Comparison of ENCODE assay signal across 14 mouse cellular contexts in the genomic region with DNA sequence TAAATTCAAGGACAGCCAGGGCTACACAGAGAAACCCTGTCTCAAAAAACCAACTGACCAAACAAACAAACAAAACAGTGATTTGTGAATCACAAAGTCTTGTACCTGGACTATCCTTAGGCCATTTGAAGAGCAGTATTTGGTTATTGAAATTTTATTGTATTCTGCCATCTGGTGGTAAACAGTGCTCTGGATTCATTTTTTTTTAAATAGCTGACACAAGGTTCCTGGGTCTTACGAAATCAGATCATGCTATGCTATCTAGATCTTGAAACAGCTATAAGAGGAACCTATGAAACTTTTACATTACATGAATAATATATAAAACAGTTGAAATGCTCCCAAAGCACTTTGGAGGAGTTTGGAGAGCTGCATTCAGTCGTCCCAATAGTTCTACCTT. TPM values are rescaled to one million over a fixed set of nuclear protein-coding genes. Genes with fewer than 3 reads are reported as not detected.
DNase-seq lines count a peak whose midpoint lies in the region; ATAC-seq and TF ChIP-seq lines count a peak whose summit lies in the region.
"Had no signal": no experiment of that assay in that cellular context is flagged by ENCODE, and none has a peak within 500 bp of the region (broad histone marks: within the 10 kb centered on the region; RNA-seq: fewer than 3 reads in every experiment).

No protein-coding gene starts in this region.

- WGBS in forebrain, embryonic 14.5 days: 72% methylated on average over 2 of the region's 2 CpGs
- 65% methylated on average over 2 of the region's 2 CpGs for WGBS in forebrain, embryonic 16.5 days
- 59% methylated on average over 2 of the region's 2 CpGs for WGBS in lung, embryonic 14.5 days
- WGBS in forebrain, embryonic 10.5 days: 79% methylated on average over 2 of the region's 2 CpGs

- H3K4me3 ChIP-seq in forebrain, embryonic 14.5 days (ENCODE audit: low read depth, low read length): no peak overlapping the region
- no peak overlapping the region for H3K4me3 ChIP-seq in forebrain, embryonic 16.5 days (replicated peaks; ENCODE audit: low read length)
- no peak overlapping the region for H3K4me3 ChIP-seq in lung, embryonic 14.5 days (ENCODE audit: low read depth, low read length)
- H3K4me3 ChIP-seq in forebrain, embryonic 10.5 days: no peak overlapping the region
- H3K4me3 ChIP-seq: embryonic facial prominence, embryonic 12.5 days had no signal

- DNase-seq in forebrain, embryonic 14.5 days (ENCODE audit: low spot score): peak; percentile 33
- DNase-seq in lung, embryonic 14.5 days: peak; percentile 74
- no peak for DNase-seq in lung, postnatal 14 days
- peak; percentile 76 for DNase-seq in NIH3T3 (ENCODE audit: low read depth)
- DNase-seq in gastrocnemius, postnatal 4 days (ENCODE audit: low spot score in 2 of 2): no peak
- DNase-seq in forebrain, embryonic 10.5 days (ENCODE audit: extremely low spot score, low spot score): no peak

- no peaks in the 10 kb centered on the region for H3K9me3 ChIP-seq in forebrain, embryonic 14.5 days (replicated peaks; ENCODE audit: control insufficient read depth, low read length)
- no peaks in the 10 kb centered on the region for H3K9me3 ChIP-seq in forebrain, embryonic 16.5 days (ENCODE audit: control insufficient read depth, low read length)
- H3K9me3 ChIP-seq in lung, embryonic 14.5 days (ENCODE audit: low read depth, low read length): no peaks in the 10 kb centered on the region
- H3K9me3 ChIP-seq in forebrain, embryonic 10.5 days: no peaks in the 10 kb centered on the region; the same call in 1 of the 2 replicates
- H3K9me3 ChIP-seq: embryonic facial prominence, embryonic 12.5 days had no signal

- TF ChIP-seq CTCF in lung, embryonic 14.5 days (IDR thresholded peaks at IDR 0.05; ENCODE audit: low read depth): peak; percentile 55

- H3K9ac ChIP-seq in forebrain, embryonic 14.5 days (ENCODE audit: low read length): no peak overlapping the region
- H3K9ac ChIP-seq in forebrain, embryonic 16.5 days (replicated peaks; ENCODE audit: low read depth, low read length): no peak overlapping the region
- no peak overlapping the region for H3K9ac ChIP-seq in lung, embryonic 14.5 days
- H3K9ac ChIP-seq: embryonic facial prominence, embryonic 12.5 days had no signal

- no peak overlapping the region for H3K4me2 ChIP-seq in forebrain, embryonic 14.5 days (ENCODE audit: low read length)
- no peak overlapping the region for H3K4me2 ChIP-seq in forebrain, embryonic 16.5 days (ENCODE audit: low read length)
- no peak overlapping the region for H3K4me2 ChIP-seq in lung, embryonic 14.5 days
- H3K4me2 ChIP-seq: embryonic facial prominence, embryonic 12.5 days had no signal

- H3K36me3 ChIP-seq in forebrain, embryonic 14.5 days (ENCODE audit: control insufficient read depth, insufficient read depth, low read length): no peaks in the 10 kb centered on the region
- no peaks in the 10 kb centered on the region for H3K36me3 ChIP-seq in forebrain, embryonic 16.5 days (ENCODE audit: control insufficient read depth, insufficient read depth)
- no peaks in the 10 kb centered on the region for H3K36me3 ChIP-seq in lung, embryonic 14.5 days (ENCODE audit: insufficient read depth)
- H3K36me3 ChIP-seq in forebrain, embryonic 10.5 days (replicated peaks): no peaks in the 10 kb centered on the region
- H3K36me3 ChIP-seq: embryonic facial prominence, embryonic 12.5 days had no signal

- ATAC-seq in forebrain, embryonic 14.5 days: no peak
- ATAC-seq in forebrain, embryonic 16.5 days: no peak
- ATAC-seq in lung, embryonic 14.5 days (ENCODE audit: insufficient read depth): no peak
- ATAC-seq in megakaryocyte progenitor cell, adult 5-6 weeks (replicated peaks; ENCODE audit: poor library complexity): peak; percentile 68

- no peaks in the 10 kb centered on the region for H3K27me3 ChIP-seq in forebrain, embryonic 14.5 days (replicated peaks; ENCODE audit: control insufficient read depth, insufficient read depth, low read length)
- H3K27me3 ChIP-seq in forebrain, embryonic 16.5 days (replicated peaks; ENCODE audit: control insufficient read depth, insufficient read depth, low read length): no peaks in the 10 kb centered on the region
- no peaks in the 10 kb centered on the region for H3K27me3 ChIP-seq in lung, embryonic 14.5 days (ENCODE audit: insufficient read depth, low read length)
- H3K27me3 ChIP-seq in forebrain, embryonic 10.5 days (ENCODE audit: poor library complexity, severe bottlenecking): no peaks in the 10 kb centered on the region
- H3K27me3 ChIP-seq: embryonic facial prominence, embryonic 12.5 days had no signal

- H3K27ac ChIP-seq in forebrain, embryonic 14.5 days (ENCODE audit: low read depth, low read length): no peak overlapping the region
- no peak overlapping the region for H3K27ac ChIP-seq in forebrain, embryonic 16.5 days (ENCODE audit: low read length)
- H3K27ac ChIP-seq in lung, embryonic 14.5 days (ENCODE audit: low read depth): no peak overlapping the region
- no peak overlapping the region for H3K27ac ChIP-seq in forebrain, embryonic 10.5 days
- H3K27ac ChIP-seq: embryonic facial prominence, embryonic 12.5 days had no signal

- no peaks in the 10 kb centered on the region for H3K4me1 ChIP-seq in forebrain, embryonic 14.5 days (ENCODE audit: control insufficient read depth, insufficient read depth, low read length)
- no peaks in the 10 kb centered on the region for H3K4me1 ChIP-seq in forebrain, embryonic 16.5 days (replicated peaks; ENCODE audit: control insufficient read depth, insufficient read depth, low read length)
- no peaks in the 10 kb centered on the region for H3K4me1 ChIP-seq in lung, embryonic 14.5 days (ENCODE audit: insufficient read depth)
- no peaks in the 10 kb centered on the region for H3K4me1 ChIP-seq in forebrain, embryonic 10.5 days
- H3K4me1 ChIP-seq: embryonic facial prominence, embryonic 12.5 days had no signal

RNA-seq across cellular contexts. Expression of a gene that starts 43.1 kb away (rescaled TPM):
- not detected in 2 replicates for polyA plus RNA-seq in forebrain, embryonic 14.5 days (2014; fragmentation: Nextera tagmentation; extraction: Ambion mirVana)
- polyA plus RNA-seq in forebrain, embryonic 16.5 days (2015; fragmentation: Nextera tagmentation; extraction: Ambion mirVana): not detected in 2 replicates
- polyA plus RNA-seq in lung, embryonic 14.5 days (2014; fragmentation: Nextera tagmentation; extraction: Ambion mirVana): 0.18 and 0.21 TPM in 2 replicates
- total RNA-seq in megakaryocyte progenitor cell, adult 5-6 weeks (2015): not detected in 2 replicates
- total RNA-seq in megakaryocyte progenitor cell, adult 5-6 weeks (2017): not detected in 2 replicates
- not detected for total RNA-seq in gastrocnemius, postnatal 4 days (2021)
- not detected in 2 replicates for polyA plus RNA-seq in forebrain, embryonic 10.5 days (2016; fragmentation: Nextera tagmentation; extraction: Ambion mirVana)
- total RNA-seq: adrenal gland, postnatal 14 days; gastrocnemius, adult 8-10 months; hematopoietic stem cell, adult 5-6 weeks; layer of hippocampus, postnatal 25 days had no signal
- polyA plus RNA-seq: embryonic facial prominence, embryonic 12.5 days; neural tube, embryonic 14.5 days had no signal

Comparison
In these comparisons a context has a peak if more than half of its experiments do, and no peak if none do; other contexts are left out.
1. DNase-seq: peak in forebrain, embryonic 14.5 days (single experiment), lung, embryonic 14.5 days (single experiment) and NIH3T3 (single experiment); none in lung, postnatal 14 days (single experiment), gastrocnemius, postnatal 4 days (0 of 2) and forebrain, embryonic 10.5 days (single experiment).